Comparison of ENCODE assay signal across 8 mouse cellular contexts in the genomic region with DNA sequence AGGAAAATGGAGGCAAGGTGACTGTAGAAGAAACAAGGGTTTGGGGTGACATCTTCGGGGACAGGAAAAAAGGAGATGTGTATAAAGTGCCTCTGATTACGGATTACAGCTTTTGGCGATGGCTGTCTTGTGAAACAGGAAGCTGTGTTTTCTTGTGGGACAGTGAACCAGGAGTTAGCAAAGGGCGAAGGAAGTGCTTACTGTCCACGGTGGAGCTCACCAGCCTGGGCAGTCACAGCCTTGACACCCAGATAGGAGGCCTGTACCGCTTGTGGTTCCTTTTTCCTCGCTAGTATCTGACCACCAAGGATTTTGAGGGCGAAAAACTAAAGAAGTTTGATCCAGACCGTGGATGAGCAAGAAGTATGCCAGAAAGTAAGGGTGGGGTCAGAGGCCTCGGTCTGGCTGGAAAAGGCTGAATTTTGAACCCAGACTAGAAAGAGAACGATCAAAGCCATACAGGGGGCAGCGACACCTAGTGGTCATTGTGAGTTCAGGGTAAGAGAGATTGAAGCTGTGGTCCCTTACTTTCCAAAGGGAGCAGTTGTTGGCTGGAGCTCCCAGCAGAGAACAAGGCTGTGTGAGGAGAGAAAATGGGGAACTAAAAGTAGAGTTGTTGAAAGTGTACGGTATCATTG. TPM values are rescaled to one million over a fixed set of nuclear protein-coding genes. Genes with fewer than 3 reads are reported as not detected.
DNase-seq lines count a peak whose midpoint lies in the region; ATAC-seq lines count a peak whose summit lies in the region.

No protein-coding gene starts in this region.

- 0 out of 2 replicates have a peak, but pooled peaks cover 2% of the 10 kb centered on the region for H3K9me3 ChIP-seq in forebrain, embryonic 16.5 days (ENCODE audit: control insufficient read depth, low read length)
- H3K9me3 ChIP-seq in hindbrain, embryonic 11.5 days (ENCODE audit: control insufficient read depth, low read length): no peaks in the 10 kb centered on the region

- H3K27me3 ChIP-seq in forebrain, embryonic 16.5 days (replicated peaks; ENCODE audit: control insufficient read depth, insufficient read depth, low read length): no peaks in the 10 kb centered on the region
- H3K27me3 ChIP-seq in hindbrain, embryonic 11.5 days (ENCODE audit: control insufficient read depth, insufficient read depth, low read length): no peaks in the 10 kb centered on the region

- WGBS in forebrain, embryonic 16.5 days: 50% methylated on average over 13 of the region's 13 CpGs
- WGBS in hindbrain, embryonic 11.5 days: 49% methylated on average over 13 of the region's 13 CpGs
- 1% methylated on average over 13 of the region's 13 CpGs for WGBS in macrophage (ENCODE audit: missing documents)

- peaks cover 11% of the 10 kb centered on the region; the same call in 1 of the 2 replicates for H3K79me2 ChIP-seq in macrophage (ENCODE audit: inconsistent target)

- peak overlapping the region; percentile 21 for H3K4me2 ChIP-seq in forebrain, embryonic 16.5 days (ENCODE audit: low read length)
- no peak overlapping the region for H3K4me2 ChIP-seq in hindbrain, embryonic 11.5 days (replicated peaks; ENCODE audit: low read depth, low read length)

- H3K4me1 ChIP-seq in forebrain, embryonic 16.5 days (replicated peaks; ENCODE audit: control insufficient read depth, insufficient read depth, low read length): peaks cover 13% of the 10 kb centered on the region
- H3K4me1 ChIP-seq in hindbrain, embryonic 11.5 days (replicated peaks; ENCODE audit: control insufficient read depth, insufficient read depth, low read length): no peaks in the 10 kb centered on the region; the same call in 1 of the 2 replicates

- H3K9ac ChIP-seq in forebrain, embryonic 16.5 days (replicated peaks; ENCODE audit: low read depth, low read length): no peak overlapping the region
- H3K9ac ChIP-seq in hindbrain, embryonic 11.5 days (ENCODE audit: low read depth, low read length): no peak overlapping the region

- H3K4me3 ChIP-seq in forebrain, embryonic 16.5 days (replicated peaks; ENCODE audit: low read length): peak overlapping the region; percentile 6; the same call in 1 of the 2 replicates
- H3K4me3 ChIP-seq in hindbrain, embryonic 11.5 days (ENCODE audit: low read depth, low read length): no peak overlapping the region
- H3K4me3 ChIP-seq in macrophage (ENCODE audit: inconsistent target): peak overlapping the region; percentile 51

- peaks cover 13% of the 10 kb centered on the region for H3K36me3 ChIP-seq in forebrain, embryonic 16.5 days (ENCODE audit: control insufficient read depth, insufficient read depth)
- H3K36me3 ChIP-seq in hindbrain, embryonic 11.5 days (ENCODE audit: control insufficient read depth, insufficient read depth, low read length): no peaks in the 10 kb centered on the region
- 0 out of 2 replicates have a peak, but pooled peaks cover under 1% of the 10 kb centered on the region for H3K36me3 ChIP-seq in macrophage (ENCODE audit: inconsistent target)

- DNase-seq in MEL-GATA-1-ER (ENCODE audit: extremely low read depth, low read depth): peak; percentile 87
- peak; percentile 64 for DNase-seq in cerebellum, adult 11-12 months
- peak; percentile 85 for DNase-seq in hindbrain, embryonic 11.5 days (ENCODE audit: low spot score)
- peak; percentile 25 for DNase-seq in left cerebral cortex, adult 11 months (ENCODE audit: low spot score)
- DNase-seq in retina, postnatal 7 days (ENCODE audit: low read depth, low spot score): peak; percentile 57
- DNase-seq in urinary bladder, adult 2 months (ENCODE audit: low spot score): peak; percentile 33

- no peak overlapping the region for H3K27ac ChIP-seq in forebrain, embryonic 16.5 days (ENCODE audit: low read length)
- no peak overlapping the region for H3K27ac ChIP-seq in hindbrain, embryonic 11.5 days (ENCODE audit: low read depth, low read length)
- peak overlapping the region; percentile 61 for H3K27ac ChIP-seq in macrophage

- ATAC-seq in forebrain, embryonic 16.5 days: peak; percentile 21; the same call in 1 of the 2 replicates
- 0 out of 2 replicates have a peak, but pooled peaks have one; percentile 48 for ATAC-seq in hindbrain, embryonic 11.5 days (ENCODE audit: low FRiP score)

RNA-seq across cellular contexts. Expression of gene Gng10, which starts 1.7 kb away (rescaled TPM):
- 210 and 212 TPM in 2 replicates for polyA plus RNA-seq in forebrain, embryonic 16.5 days (2015; fragmentation: Nextera tagmentation; extraction: Ambion mirVana)
- 99.2 and 104 TPM in 2 replicates for polyA plus RNA-seq in hindbrain, embryonic 11.5 days (2014; fragmentation: Nextera tagmentation; extraction: Ambion mirVana)
- total RNA-seq in macrophage (2018; cell fraction: chromatin; rRNA removed): 1 to 10 TPM in 19 of 26 experiments, under 1 TPM in 3, not detected in 4; 0.80 to 9.2 (median 2.6) TPM
- 10 to 100 TPM; 21.8 to 56.9 (median 36.8) TPM for total RNA-seq in macrophage (2018; cell fraction: cytosol; rRNA removed)
- 10 to 100 TPM in 6 of 26 experiments, 1 to 10 TPM in 20; 1.3 to 16.2 (median 7.2) TPM for total RNA-seq in macrophage (2018; cell fraction: nucleus; rRNA removed)
- polyA plus RNA-seq in macrophage (2018): 30.9 to 65.1 TPM (median 52.8 TPM) in 3 replicates
- 46.3 and 49.5 TPM in 2 replicates for polyA plus RNA-seq in urinary bladder, adult 2 months (2012; rRNA removed)

RNA-seq across cellular contexts. Expression of gene Gm20503, which starts 33.6 kb away (rescaled TPM):
- 2.3 and 4.8 TPM in 2 replicates for polyA plus RNA-seq in forebrain, embryonic 16.5 days (2015; fragmentation: Nextera tagmentation; extraction: Ambion mirVana)
- 6.9 and 8.2 TPM in 2 replicates for polyA plus RNA-seq in hindbrain, embryonic 11.5 days (2014; fragmentation: Nextera tagmentation; extraction: Ambion mirVana)
- 1 to 10 TPM in 2 of 26 experiments, not detected in 24; 1.9 to 2.1 TPM for total RNA-seq in macrophage (2018; cell fraction: chromatin; rRNA removed)
- not detected for total RNA-seq in macrophage (2018; cell fraction: cytosol; rRNA removed)
- total RNA-seq in macrophage (2018; cell fraction: nucleus; rRNA removed): 1 to 10 TPM in 1 of 26 experiments, under 1 TPM in 3, not detected in 22; 0.78 to 4.9 (median 0.93) TPM
- polyA plus RNA-seq in macrophage (2018): not detected in 3 replicates
- polyA plus RNA-seq in urinary bladder, adult 2 months (2012; rRNA removed): not detected in 2 replicates

RNA-seq across cellular contexts. Expression of gene Dnajc25, which starts 41.7 kb away (rescaled TPM):
- polyA plus RNA-seq in forebrain, embryonic 16.5 days (2015; fragmentation: Nextera tagmentation; extraction: Ambion mirVana): 3.4 and 5.5 TPM in 2 replicates
- polyA plus RNA-seq in hindbrain, embryonic 11.5 days (2014; fragmentation: Nextera tagmentation; extraction: Ambion mirVana): 5.4 and 6.5 TPM in 2 replicates
- 1 to 10 TPM; 1.1 to 8.5 (median 3.9) TPM for total RNA-seq in macrophage (2018; cell fraction: chromatin; rRNA removed)
- total RNA-seq in macrophage (2018; cell fraction: cytosol; rRNA removed): 1 to 10 TPM; 4.1 to 9.6 (median 5.7) TPM
- 10 to 100 TPM in 3 of 26 experiments, 1 to 10 TPM in 23; 1.9 to 13.5 (median 4.9) TPM for total RNA-seq in macrophage (2018; cell fraction: nucleus; rRNA removed)
- 5.8 to 11.2 TPM (median 9.9 TPM) in 3 replicates for polyA plus RNA-seq in macrophage (2018)
- polyA plus RNA-seq in urinary bladder, adult 2 months (2012; rRNA removed): 10.2 and 10.8 TPM in 2 replicates

RNA-seq across cellular contexts. Expression of gene Ptgr1, which starts 49.7 kb away (rescaled TPM):
- polyA plus RNA-seq in forebrain, embryonic 16.5 days (2015; fragmentation: Nextera tagmentation; extraction: Ambion mirVana): 3.4 and 4.1 TPM in 2 replicates
- 17.4 and 19.5 TPM in 2 replicates for polyA plus RNA-seq in hindbrain, embryonic 11.5 days (2014; fragmentation: Nextera tagmentation; extraction: Ambion mirVana)
- 10 to 100 TPM in 1 of 26 experiments, 1 to 10 TPM in 25; 1.2 to 10.1 (median 4.3) TPM for total RNA-seq in macrophage (2018; cell fraction: chromatin; rRNA removed)
- total RNA-seq in macrophage (2018; cell fraction: cytosol; rRNA removed): 10 to 100 TPM; 15.4 to 26.4 (median 19.8) TPM
- total RNA-seq in macrophage (2018; cell fraction: nucleus; rRNA removed): 10 to 100 TPM in 3 of 26 experiments, 1 to 10 TPM in 23; 4.5 to 12.8 (median 6.3) TPM
- polyA plus RNA-seq in macrophage (2018): 19.7 to 28.3 TPM (median 26.7 TPM) in 3 replicates
- 101 and 130 TPM in 2 replicates for polyA plus RNA-seq in urinary bladder, adult 2 months (2012; rRNA removed)

Comparison
In these comparisons a context has a peak if more than half of its experiments do, and no peak if none do; other contexts are left out.
1. DNase-seq: peak in every context shown above with its lines; median percentile 87 in MEL-GATA-1-ER; 85 in hindbrain, embryonic 11.5 days; 64 in cerebellum, adult 11-12 months; 57 in retina, postnatal 7 days; 33 in urinary bladder, adult 2 months; 25 in left cerebral cortex, adult 11 months.